Mouse (Mus musculus) neural tube, embryonic 13.5 days (tissue): ENCODE measurements around the gene Znrf4. TPM values are rescaled to one million over a fixed set of nuclear protein-coding genes. Genes with fewer than 3 reads are reported as not detected.

ENCODE experiments used
- ATAC-seq: fragments of 200-750 bp; cut with Nextera tagmentation; 2 replicates; pipeline ENCODE4 v1.8.0; 2017; ENCODE audit warnings: low read depth, mild to moderate bottlenecking, moderate TSS enrichment, moderate library complexity
- H3K27ac ChIP-seq: fragments of 300-500 bp; sonication (generic); replicated peaks from 2 replicates; pipeline ENCODE4 v1.5.1; 2015; ENCODE audit warnings: moderate library complexity, mild to moderate bottlenecking, inconsistent platforms
- H3K27me3 ChIP-seq: fragments of 300-500 bp; sonication (generic); 2 replicates; pipeline ENCODE4 v1.6.1; 2015; ENCODE audit warnings: mild to moderate bottlenecking, inconsistent platforms
- H3K36me3 ChIP-seq: fragments of 300-500 bp; sonication (generic); 2 replicates; pipeline ENCODE4 v1.6.1; 2015; ENCODE audit warnings: mild to moderate bottlenecking, inconsistent platforms
- H3K4me1 ChIP-seq: fragments of 300-500 bp; sonication (generic); replicated peaks from 2 replicates; pipeline ENCODE4 v1.6.1; 2015; ENCODE audit warnings: inconsistent platforms
- H3K4me2 ChIP-seq: fragments of 300-500 bp; sonication (generic); 2 replicates; pipeline ENCODE4 v1.6.1; 2015; ENCODE audit warnings: inconsistent platforms, mild to moderate bottlenecking, moderate library complexity
- H3K4me3 ChIP-seq: fragments of 300-500 bp; sonication (generic); 2 replicates; pipeline ENCODE4 v1.5.1; 2015; ENCODE audit warnings: mild to moderate bottlenecking, inconsistent platforms
- H3K9ac ChIP-seq: fragments of 300-500 bp; sonication (generic); 2 replicates; pipeline ENCODE4 v1.6.1; 2015; ENCODE audit warnings: moderate library complexity, mild to moderate bottlenecking, inconsistent platforms
- H3K9me3 ChIP-seq: fragments of 300-500 bp; sonication (generic); 2 replicates; pipeline ENCODE4 v1.6.1; 2016; ENCODE audit warnings: inconsistent platforms
- WGBS: fragments of 180-500 bp; shearing (Covaris S2); methylation state at CpG from one replicate; pipeline ENCODE4 v1.1.7; 2015; 5-methylcytosine and 5-hydroxymethylcytosine counted together
- polyA plus RNA-seq: library from polyadenylated mRNA; unstranded; fragments of >200 nt; fragmentation: Nextera tagmentation; extraction: Ambion mirVana; gene quantifications from 2 replicates; pipeline ENCODE4 v1.2.1, GENCODE M21; 2015

Gene Znrf4
- polyA plus RNA-seq, 1 experiment from 2014 or later: not detected

DNA sequence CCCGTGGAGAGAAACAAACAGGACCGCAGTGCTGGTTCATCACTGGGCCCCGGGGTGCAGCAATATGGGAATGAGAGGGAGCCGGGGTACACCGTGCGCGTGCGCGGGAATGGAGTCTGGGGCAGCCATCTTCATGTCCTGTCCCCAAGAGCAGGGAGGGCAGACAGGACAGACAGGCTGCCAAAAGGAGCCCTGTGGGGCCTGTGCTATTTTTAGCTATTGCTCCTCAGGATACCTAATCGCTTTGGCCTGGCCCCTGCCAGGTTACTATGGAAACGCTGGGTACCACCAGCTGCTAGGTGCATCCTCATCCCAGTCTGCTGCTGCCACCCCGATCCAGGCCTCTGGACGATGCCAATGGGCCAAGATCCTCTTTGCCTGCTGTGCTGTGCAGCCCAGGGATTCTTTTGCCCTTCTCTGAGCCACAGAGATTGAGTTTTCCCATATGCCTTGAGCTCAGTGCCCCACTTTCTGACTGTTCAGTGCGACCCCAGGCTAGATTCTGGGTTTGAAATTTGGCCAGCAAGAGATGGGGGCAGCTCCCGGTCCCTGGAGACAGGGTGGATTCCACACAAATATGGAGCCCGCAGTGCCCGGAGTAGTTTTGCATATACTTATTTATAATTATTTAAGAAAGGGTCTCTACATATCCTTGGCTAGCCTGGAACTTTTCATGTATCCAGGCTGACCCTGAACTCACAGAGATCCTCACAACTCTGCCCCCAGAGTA is 35.0 kb upstream of the Znrf4 start:
- Histone ChIP-seq H3K27me3 (no peaks in the 10 kb centered on the region), H3K9me3 (no peaks in the 10 kb centered on the region), H3K4me3 (no peak overlapping the region), H3K36me3 (no peaks in the 10 kb centered on the region), H3K4me2 (no peak overlapping the region), H3K9ac (no peak overlapping the region), H3K27ac (peak overlapping the region; percentile 59), H3K4me1 (peaks cover 61% of the 10 kb centered on the region)
- 47% methylated on average over 17 of the region's 17 CpGs for WGBS
- ATAC-seq: 0 out of 2 replicates have a peak, but pooled peaks have one; percentile 17

DNA sequence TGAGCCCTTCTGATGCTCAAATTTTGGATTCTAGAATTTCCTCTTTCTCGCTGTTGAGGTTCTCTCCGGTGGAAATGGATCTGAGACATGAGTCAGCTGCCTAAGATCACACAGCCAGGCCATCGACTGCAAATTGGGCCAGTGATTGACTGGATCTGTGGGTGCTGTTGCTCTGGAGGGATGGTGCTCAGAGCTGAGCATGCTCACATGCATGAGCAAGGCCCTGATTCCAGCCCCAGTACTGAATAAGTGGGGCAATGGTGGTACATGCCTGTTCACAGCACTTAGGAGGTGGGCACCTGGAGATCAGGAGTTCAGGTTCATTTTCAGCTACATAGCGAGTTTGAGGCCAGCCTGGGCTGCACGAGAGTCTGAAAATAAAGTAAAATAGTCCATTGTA is 34.3 kb upstream of the Znrf4 start:
- Histone ChIP-seq H3K9ac (no peak overlapping the region), H3K27me3 (no peaks in the 10 kb centered on the region), H3K4me1 (peaks cover 59% of the 10 kb centered on the region), H3K9me3 (no peaks in the 10 kb centered on the region), H3K4me3 (no peak overlapping the region), H3K4me2 (no peak overlapping the region), H3K27ac (peak overlapping the region; percentile 59; the same call in 1 of the 2 replicates), H3K36me3 (no peaks in the 10 kb centered on the region)
- ATAC-seq: no peak
- WGBS: 84% methylated on average over 5 of the region's 5 CpGs

DNA sequence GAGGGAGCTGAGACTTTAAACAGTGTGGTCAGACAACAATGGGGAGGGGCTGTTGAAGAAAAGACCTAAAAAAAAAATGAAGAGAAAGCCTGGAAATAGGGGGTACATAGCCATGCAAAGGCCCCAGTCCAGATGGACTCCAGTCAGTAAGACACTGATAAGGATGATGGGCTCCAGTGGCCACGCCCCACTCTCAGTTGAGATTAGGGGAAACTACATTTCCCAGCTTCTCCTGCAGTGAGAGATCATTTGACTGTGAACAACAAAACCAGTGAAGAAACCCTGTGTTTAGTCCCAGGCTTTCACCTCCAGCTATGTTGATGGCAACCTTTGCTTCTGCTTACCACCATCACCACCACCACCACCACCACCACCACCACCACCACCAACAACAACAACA is 33.7 kb upstream of the Znrf4 start:
- ATAC-seq: no peak
- H3K4me3 ChIP-seq: no peak overlapping the region
- H3K4me2 ChIP-seq: no peak overlapping the region
- peaks cover 4% of the 10 kb centered on the region; the same call in 1 of the 2 replicates for H3K27me3 ChIP-seq
- H3K36me3 ChIP-seq: no peaks in the 10 kb centered on the region
- 88% methylated on average over 1 of the region's 1 CpGs for WGBS
- H3K27ac ChIP-seq: no peak overlapping the region
- H3K9ac ChIP-seq: no peak overlapping the region
- H3K4me1 ChIP-seq: peaks cover 52% of the 10 kb centered on the region
- H3K9me3 ChIP-seq: no peaks in the 10 kb centered on the region

DNA sequence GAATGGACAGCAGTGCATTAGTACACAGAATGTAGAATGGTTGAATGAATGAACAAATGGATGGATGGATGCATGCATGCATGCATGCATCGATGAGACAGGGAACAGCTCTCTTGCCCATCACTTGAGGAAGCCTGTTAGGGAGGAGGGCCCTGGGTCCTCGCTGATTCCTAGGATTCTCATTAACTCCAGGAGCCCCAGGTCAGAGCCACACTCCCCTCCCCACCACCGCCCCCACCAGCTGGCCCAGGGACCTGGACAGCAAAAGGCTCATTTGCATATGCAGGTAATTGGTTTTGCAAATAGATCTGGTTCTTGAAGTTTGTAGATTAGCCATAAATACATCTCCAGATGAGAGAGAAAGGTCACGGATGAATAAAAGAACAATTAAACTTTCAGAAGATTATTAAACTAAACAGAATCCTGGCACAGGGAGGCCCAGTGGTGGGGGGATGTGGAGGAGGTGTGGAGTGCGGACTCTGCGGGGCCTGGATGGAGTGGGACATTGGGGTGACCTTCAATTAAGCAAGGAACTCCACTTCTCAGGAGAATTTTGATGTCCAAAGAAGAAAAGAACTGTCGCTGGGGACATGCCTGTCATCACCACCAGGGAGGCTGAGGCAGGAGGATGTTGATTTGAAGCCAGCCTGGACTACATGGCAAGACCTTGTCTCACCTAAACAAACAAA is 32.6 kb upstream of the Znrf4 start:
- Histone ChIP-seq H3K27ac (no peak overlapping the region), H3K9ac (no peak overlapping the region), H3K4me1 (peaks cover 52% of the 10 kb centered on the region), H3K4me2 (no peak overlapping the region), H3K36me3 (no peaks in the 10 kb centered on the region), H3K27me3 (peaks cover 4% of the 10 kb centered on the region; the same call in 1 of the 2 replicates), H3K9me3 (no peaks in the 10 kb centered on the region), H3K4me3 (no peak overlapping the region)
- ATAC-seq: no peak
- 74% methylated on average over 7 of the region's 7 CpGs for WGBS

DNA sequence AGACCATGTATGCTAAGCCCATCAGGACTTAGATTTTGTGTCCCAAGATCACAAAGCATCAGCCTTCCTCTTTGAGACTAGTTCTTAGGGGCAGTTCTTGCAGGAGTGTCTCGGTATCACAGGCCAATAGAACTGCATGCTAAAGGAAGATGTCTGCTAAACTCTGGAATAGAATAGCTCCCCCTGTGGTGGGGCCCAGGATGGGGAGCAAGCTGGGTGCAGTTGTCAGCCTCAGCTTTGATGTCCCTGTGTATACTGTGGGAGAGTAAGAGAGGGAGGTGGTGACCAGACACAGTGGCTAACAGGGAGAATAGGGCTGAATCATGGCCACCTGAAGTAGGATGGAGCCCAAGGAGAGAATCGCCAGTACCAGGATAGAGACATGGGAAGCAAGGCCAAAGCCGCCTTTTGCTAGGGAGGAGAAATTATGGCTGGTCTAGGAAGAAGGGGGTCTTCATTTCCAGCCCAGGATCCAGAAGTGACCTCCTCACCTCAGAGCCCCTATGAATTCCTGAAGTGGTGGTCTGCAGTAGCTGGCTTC is 31.5 kb upstream of the Znrf4 start:
- 78% methylated on average over 3 of the region's 3 CpGs for WGBS
- Histone ChIP-seq H3K27me3 (peaks cover 4% of the 10 kb centered on the region; the same call in 1 of the 2 replicates), H3K27ac (no peak overlapping the region), H3K4me1 (peaks cover 57% of the 10 kb centered on the region), H3K9me3 (no peaks in the 10 kb centered on the region), H3K4me2 (no peak overlapping the region), H3K36me3 (no peaks in the 10 kb centered on the region), H3K9ac (no peak overlapping the region), H3K4me3 (no peak overlapping the region)
- ATAC-seq: no peak

DNA sequence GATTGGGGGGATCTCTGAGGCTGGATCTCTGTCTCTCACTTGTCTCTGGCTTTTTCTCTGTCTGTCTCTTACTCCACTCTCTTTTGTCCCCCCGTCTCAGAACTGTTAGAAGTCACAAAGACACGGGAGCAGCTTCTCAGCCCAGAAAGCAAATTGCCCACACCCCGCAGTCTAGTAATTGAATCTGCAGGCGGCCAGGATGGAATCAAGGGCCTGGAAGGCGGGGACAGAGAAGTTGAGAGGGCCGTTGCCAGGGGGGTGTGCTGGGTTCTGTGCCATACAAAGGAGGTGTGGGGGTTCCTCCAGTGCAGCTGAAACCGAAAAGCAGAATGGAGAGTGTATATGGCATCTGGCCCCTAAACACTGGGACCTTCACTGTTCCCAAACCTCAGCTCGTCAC is 30.5 kb upstream of the Znrf4 start:
- no peak for ATAC-seq
- Histone ChIP-seq H3K27me3 (peaks cover 4% of the 10 kb centered on the region; the same call in 1 of the 2 replicates), H3K9ac (no peak overlapping the region), H3K4me1 (peaks cover 56% of the 10 kb centered on the region), H3K36me3 (no peaks in the 10 kb centered on the region), H3K27ac (peak overlapping the region; percentile 46; the same call in 1 of the 2 replicates), H3K4me3 (no peak overlapping the region), H3K9me3 (no peaks in the 10 kb centered on the region), H3K4me2 (no peak overlapping the region)
- 25% methylated on average over 8 of the region's 8 CpGs for WGBS

DNA sequence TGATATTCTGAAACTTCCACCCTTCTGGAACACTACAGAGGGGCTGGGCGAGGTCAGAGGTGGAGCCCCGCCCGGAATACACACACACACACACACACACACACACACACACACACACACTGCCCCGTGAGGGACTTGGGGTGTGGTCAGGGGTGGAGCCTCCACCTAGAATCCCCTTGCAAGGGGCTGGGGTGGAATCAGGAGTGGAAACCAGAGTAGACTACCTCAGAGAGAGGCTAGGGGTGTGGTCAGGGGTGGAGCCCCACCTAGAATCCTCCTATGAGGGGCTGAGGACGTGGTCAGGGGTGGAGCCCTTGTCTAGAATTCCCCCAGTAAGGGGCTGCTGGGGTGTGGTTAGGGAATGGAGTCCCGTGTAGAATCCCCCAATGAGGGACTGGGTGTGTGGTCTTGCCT is 28.3 kb upstream of the Znrf4 start:
- Histone ChIP-seq H3K4me2 (no peak overlapping the region), H3K9me3 (no peaks in the 10 kb centered on the region), H3K27me3 (peaks cover 4% of the 10 kb centered on the region; the same call in 1 of the 2 replicates), H3K9ac (no peak overlapping the region), H3K27ac (no peak overlapping the region), H3K4me3 (no peak overlapping the region), H3K36me3 (no peaks in the 10 kb centered on the region), H3K4me1 (peaks cover 59% of the 10 kb centered on the region)
- no peak for ATAC-seq
- WGBS: 43% methylated on average over 6 of the region's 6 CpGs

DNA sequence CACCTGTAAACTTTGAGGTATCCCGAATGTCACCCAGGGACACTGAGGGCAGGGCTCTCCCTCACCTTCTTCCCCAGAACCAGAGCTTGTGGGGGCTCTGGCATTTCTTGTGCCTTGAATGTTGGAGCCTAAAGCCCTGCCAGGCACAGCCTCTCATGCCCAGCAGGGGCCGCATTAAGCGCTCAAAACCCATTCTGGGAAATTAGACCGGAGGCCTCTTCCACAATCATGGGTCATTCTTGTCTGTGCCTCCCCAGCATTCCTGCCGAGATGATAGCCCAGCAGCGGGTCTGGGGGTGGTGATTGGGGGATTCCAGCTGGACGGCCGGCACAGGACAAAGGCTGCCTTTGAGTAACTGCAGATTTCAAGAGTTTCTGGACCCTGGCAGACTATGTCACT is 25.7 kb upstream of the Znrf4 start:
- H3K27ac ChIP-seq: peak overlapping the region; percentile 57
- H3K36me3 ChIP-seq: no peaks in the 10 kb centered on the region
- H3K4me1 ChIP-seq: peaks cover 58% of the 10 kb centered on the region
- WGBS: 4% methylated on average over 8 of the region's 8 CpGs
- no peak overlapping the region for H3K4me3 ChIP-seq
- no peak overlapping the region for H3K4me2 ChIP-seq
- 0 out of 2 replicates have a peak, but pooled peaks have one; percentile 5 for ATAC-seq
- peaks cover 4% of the 10 kb centered on the region; the same call in 1 of the 2 replicates for H3K27me3 ChIP-seq
- no peaks in the 10 kb centered on the region for H3K9me3 ChIP-seq
- H3K9ac ChIP-seq: no peak overlapping the region

DNA sequence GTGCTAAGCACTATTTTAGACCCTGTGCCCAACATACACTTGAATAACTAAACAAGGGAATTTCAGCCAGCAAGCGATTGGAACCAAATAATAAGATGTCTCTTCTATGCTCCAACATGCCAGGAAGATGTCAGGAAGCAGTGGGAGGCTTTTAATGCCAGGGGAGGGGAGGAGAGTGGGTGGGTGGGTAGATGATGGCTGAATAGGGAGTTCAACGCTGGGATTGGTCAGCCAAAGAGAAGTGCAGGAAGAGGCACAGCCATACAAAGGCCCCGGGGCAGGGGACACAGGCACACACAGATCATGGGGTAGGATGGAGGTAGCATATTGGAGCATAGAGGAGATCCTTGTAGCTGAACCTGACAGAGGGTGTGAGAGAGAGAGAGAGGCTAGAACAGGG is 24.6 kb upstream of the Znrf4 start:
- 39% methylated on average over 3 of the region's 3 CpGs for WGBS

DNA sequence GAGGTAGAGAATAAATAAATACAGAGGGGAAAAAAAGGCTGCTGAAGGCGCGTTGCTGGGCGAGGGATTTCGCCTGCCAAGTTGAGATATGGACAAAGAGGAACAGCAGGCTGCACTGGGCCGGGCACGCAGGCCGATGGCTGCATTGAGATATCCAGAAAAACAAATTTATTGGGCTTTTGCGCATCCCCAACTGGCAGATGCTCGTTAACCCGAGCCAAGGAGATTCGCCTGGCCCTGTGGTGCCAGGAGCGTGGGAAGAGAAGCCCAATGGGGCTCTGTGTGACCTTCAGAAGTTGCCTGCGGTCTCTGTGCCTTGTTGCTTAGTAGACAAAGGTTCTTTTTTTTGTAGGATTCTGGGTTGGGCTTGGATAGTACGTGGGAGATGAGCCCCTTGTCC is 24.0 kb upstream of the Znrf4 start:
- H3K4me1 ChIP-seq: peaks cover 49% of the 10 kb centered on the region
- H3K27ac ChIP-seq: peak overlapping the region; percentile 84
- 29% methylated on average over 14 of the region's 14 CpGs for whole genome bisulfite sequencing
- ATAC-seq: peak; percentile 59
- H3K4me3 ChIP-seq: no peak overlapping the region
- H3K27me3 ChIP-seq: peaks cover 3% of the 10 kb centered on the region; the same call in 1 of the 2 replicates
- H3K9me3 ChIP-seq: no peaks in the 10 kb centered on the region
- no peaks in the 10 kb centered on the region for H3K36me3 ChIP-seq
- H3K4me2 ChIP-seq: no peak overlapping the region
- no peak overlapping the region for H3K9ac ChIP-seq

More for the DNA sequence above, 24.6 kb upstream of the Znrf4 start:
- no peaks in the 10 kb centered on the region for H3K36me3 ChIP-seq
- no peak overlapping the region for H3K9ac ChIP-seq
- no peaks in the 10 kb centered on the region for H3K9me3 ChIP-seq
- H3K27me3 ChIP-seq: peaks cover 4% of the 10 kb centered on the region; the same call in 1 of the 2 replicates
- no peak overlapping the region for H3K4me2 ChIP-seq
- peak overlapping the region; percentile 84 for H3K27ac ChIP-seq
- ATAC-seq: peak; percentile 40
- peaks cover 49% of the 10 kb centered on the region for H3K4me1 ChIP-seq
- H3K4me3 ChIP-seq: no peak overlapping the region

DNA sequence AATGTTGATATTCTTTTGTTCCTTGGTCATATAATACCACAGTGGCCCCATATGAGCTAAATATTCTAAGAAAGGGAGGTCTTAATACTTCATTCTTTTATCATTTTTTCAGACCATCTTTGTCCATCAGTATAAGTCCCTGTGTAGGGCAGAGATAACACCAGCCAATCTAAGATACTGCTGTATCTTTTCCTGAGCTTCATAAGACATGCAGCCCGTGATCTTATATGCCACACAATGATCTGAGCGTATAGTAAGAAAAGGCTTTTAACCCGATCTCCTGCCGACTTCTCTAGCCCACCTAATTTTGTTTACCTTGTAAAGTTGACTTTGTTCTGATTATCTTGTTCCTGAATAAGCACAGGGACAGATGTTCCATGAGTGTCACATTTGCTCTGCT is 12.7 kb upstream of the Znrf4 start:
- H3K9ac ChIP-seq: no peak overlapping the region
- no peak overlapping the region for H3K27ac ChIP-seq
- 79% methylated on average over 4 of the region's 4 CpGs for WGBS
- no peaks in the 10 kb centered on the region for H3K36me3 ChIP-seq
- H3K27me3 ChIP-seq: peaks cover 10% of the 10 kb centered on the region; the same call in 1 of the 2 replicates
- H3K4me2 ChIP-seq: no peak overlapping the region
- H3K4me3 ChIP-seq: no peak overlapping the region
- no peaks in the 10 kb centered on the region for H3K4me1 ChIP-seq
- H3K9me3 ChIP-seq: no peaks in the 10 kb centered on the region
- no peak for ATAC-seq

DNA sequence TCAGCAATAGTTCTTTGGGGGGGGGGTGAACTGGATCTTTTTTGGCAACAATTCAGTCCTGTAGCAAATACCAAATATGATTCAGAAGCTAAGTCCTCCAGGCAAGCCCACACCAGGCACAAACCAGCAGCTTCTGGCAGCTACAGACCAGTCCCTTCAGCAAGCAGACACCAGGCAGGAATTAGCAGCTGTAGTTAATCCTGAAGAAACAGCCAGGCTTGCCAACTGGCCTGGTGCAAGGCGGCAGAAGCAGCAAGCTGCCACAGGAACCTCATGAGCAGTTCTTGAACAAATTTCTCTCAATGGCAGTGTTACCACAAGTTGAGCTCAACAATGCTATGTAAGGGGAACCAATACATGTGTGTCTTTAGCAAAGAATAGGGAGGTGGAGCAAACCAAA is 10.5 kb upstream of the Znrf4 start:
- WGBS: 67% methylated on average over 1 of the region's 1 CpGs
- no peak for ATAC-seq

More for the DNA sequence above, 10.5 kb upstream of the Znrf4 start:
- Histone ChIP-seq H3K27me3 (peaks cover 10% of the 10 kb centered on the region; the same call in 1 of the 2 replicates), H3K4me3 (no peak overlapping the region), H3K36me3 (no peaks in the 10 kb centered on the region), H3K4me1 (no peaks in the 10 kb centered on the region), H3K9me3 (no peaks in the 10 kb centered on the region), H3K4me2 (no peak overlapping the region), H3K27ac (no peak overlapping the region), H3K9ac (no peak overlapping the region)
